Mouse (Mus musculus) lung, postnatal 0 days (tissue): ENCODE data around the gene Pik3ca.

Source experiments
- CTCF ChIP-seq: IDR thresholded peaks from 2 replicates; pipeline ENCODE4 v1.5.1; 2016; ENCODE audit warnings: antibody characterized with exemption, mild to moderate bottlenecking
- EP300 ChIP-seq: IDR thresholded peaks from 2 replicates; pipeline ENCODE4 v1.6.1; 2016; ENCODE audit warnings: antibody characterized with exemption, mild to moderate bottlenecking, control low read depth

DNA sequence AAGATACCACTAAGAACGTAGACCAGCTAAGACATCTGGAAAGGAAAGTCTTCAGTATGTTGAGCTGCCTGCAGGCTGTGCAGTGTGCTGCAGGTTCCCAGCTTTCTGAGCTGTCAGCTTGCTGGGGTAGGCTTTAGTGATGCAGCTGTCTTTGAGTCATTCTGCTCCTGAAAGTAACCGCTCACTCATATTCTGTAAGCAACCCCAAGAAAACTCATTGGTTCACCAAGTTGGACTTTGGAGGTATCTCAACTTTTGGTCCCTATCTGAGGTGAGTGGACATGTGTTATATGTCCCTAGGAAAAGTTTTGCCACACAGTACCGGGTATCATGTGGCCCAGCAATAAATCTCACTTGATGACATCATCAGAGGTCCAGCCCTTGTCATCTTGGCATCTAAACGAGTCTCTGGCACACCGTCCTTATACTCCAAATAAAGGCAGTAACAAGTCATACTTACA, 20.3 kb downstream of the Pik3ca start:
- no peak for TF ChIP-seq CTCF
- TF ChIP-seq EP300, result no peak
